Mouse (Mus musculus): Measurements from ENCODE around the gene Crlf1. TPM values are rescaled to one million over a fixed set of nuclear protein-coding genes. Genes with fewer than 3 reads are reported as not detected.

Crlf1 gene
- 1.8 and 19.1 TPM in 2 replicates for polyA plus RNA-seq (2012; rRNA removed)

GRCm38 (mm10) chr8:70492664-70493640 lies at the start of gene Crlf1:
Gene Crlf1, plus strand, starts transcription at chr8:70493158.

GRCm38 (mm10) chr8:70476333-70477268 lies 16.4 kb upstream of the Crlf1 start, which contains the start of gene Klhl26:
Gene Klhl26, minus strand, starts transcription at chr8:70476968.

DNA sequence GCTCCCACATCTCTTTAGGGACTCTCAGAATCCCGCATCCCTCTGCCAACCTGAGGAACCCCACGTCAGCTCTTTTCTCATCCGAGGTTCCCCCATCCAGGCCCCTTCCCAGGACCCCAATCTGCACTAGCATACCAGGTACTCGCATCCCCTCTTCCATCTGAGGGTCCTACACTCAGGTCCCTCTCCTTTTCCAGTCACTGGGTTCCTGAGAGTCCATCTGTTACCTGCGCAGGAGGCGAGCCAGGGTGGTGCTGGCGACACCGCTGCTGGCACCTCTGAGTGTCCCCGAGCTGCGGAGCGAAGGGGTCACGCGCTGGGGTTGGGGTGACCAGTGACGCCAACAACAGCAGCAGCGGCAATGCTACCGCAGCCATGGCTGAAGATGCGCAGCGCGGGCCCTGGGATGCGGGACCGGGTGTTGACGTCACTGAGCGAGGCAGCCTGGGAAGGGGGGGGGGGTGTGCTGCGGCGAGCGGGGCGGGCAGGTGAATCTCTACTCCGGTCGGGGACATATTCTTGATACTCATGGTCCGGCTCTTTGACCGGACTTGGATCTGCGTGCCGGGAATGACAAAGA lies 5.9 kb upstream of the Crlf1 start, which contains the start of gene Tmem59l:
Gene Tmem59l, minus strand, starts transcription at position 418 of the 580 bp plus-strand sequence.

DNA sequence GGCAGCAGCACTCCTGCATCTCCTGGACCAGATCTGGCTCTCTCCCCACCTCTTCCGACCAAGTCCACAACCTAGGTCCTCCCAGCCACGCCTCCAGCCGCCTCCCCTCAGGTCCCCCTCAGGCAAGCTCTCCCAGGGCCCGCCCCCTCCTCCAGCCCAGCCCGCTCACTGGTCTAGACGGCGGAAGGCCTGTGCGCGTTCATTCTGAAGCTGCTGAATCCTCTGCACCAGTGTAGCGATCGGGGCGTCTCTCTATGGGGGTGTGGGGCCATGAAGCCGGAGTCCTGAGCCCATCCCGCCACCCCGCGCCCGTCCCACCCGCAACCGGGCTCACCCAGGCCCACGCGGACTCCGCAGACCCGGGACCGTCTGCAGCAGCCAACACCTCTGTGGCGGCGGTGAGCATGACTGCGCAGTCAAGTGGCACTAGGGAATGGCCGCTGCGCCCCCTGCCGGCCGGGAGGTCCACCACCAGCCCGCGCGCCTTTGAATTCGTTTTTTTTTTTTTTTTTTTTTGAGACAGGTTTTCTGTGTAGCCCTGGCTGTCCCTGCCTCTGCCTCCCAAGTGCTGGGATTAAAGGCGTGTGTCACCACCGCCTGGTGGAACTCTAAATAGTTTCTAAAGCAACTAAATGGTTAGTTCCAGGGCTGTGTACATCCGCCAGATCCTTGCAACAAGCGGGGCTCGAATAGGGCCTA lies 13.5 kb downstream of the Crlf1 start, which contains the start of gene Rex1bd:
Gene Rex1bd, minus strand, starts transcription at position 425 of the 699 bp plus-strand sequence.

DNA sequence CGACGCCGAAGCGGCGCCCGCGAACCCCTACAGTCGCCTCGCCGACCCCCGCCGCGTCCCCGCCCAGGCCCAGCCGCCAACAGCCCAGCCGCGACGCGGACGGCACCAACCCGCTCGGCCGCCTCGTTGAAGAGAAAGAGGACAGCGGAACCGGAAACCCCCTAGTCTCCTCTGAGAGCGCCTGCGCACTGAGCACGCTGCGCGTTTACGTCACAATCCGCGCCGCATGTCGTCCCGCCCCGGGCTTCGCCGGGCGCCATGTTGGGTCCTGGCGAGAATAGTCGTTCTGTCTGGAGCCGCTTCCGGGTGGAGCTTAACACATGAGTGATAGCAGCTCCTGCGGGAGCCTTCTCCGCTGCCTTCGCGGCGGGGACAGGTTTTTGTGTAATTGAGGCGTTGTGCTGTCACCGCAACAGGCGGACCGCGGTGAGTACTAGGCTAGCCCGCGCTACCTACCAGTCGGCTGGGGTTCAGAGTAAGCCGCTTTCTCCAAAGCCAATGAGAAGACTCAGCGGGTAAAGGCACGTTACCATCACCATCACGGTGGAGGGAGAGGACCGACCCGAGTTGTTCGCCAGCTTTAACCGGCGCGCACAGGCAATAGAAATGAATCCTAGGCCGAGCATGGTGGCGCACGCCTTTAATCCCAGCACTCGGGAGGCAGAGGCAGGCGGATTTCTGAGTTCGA lies 17.4 kb downstream of the Crlf1 start, which contains the start of gene Uba52:
Gene Uba52, minus strand, starts transcription at position 574 of the 688 bp plus-strand sequence.

GRCm38 (mm10) chr8:70527512-70528181 lies 34.7 kb downstream of the Crlf1 start, which contains the start of the genes Fkbp8 and Kxd1:
Gene Fkbp8, plus strand, starts transcription at chr8:70527724.
Gene Kxd1, minus strand, starts transcription at chr8:70527956.

GRCm38 (mm10) chr8:70539077-70539813 lies 46.3 kb downstream of the Crlf1 start, which contains the start of gene Ell:
Gene Ell, plus strand, starts transcription at chr8:70539457.

Other genes starting within 250 kb of the Crlf1 start
- 117 and 118 TPM in 2 replicates for gene Homer3, start 210.3 kb upstream of the Crlf1 start, polyA plus RNA-seq (2012; rRNA removed)
- gene Ddx49, start 190.7 kb upstream of the Crlf1 start, polyA plus RNA-seq (2012; rRNA removed), result 54.6 and 70.9 TPM in 2 replicates
- 214 and 227 TPM in 2 replicates for gene Cope, start 190.6 kb upstream of the Crlf1 start, polyA plus RNA-seq (2012; rRNA removed)
- gene Cers1, start 177.4 kb upstream of the Crlf1 start, polyA plus RNA-seq (2012; rRNA removed), result 6.7 and 8.8 TPM in 2 replicates
- 3.1 and 7.7 TPM in 2 replicates for gene Gdf1, start 163.3 kb upstream of the Crlf1 start, polyA plus RNA-seq (2012; rRNA removed)
- gene Upf1, start 139.9 kb upstream of the Crlf1 start, polyA plus RNA-seq (2012; rRNA removed), result 39.3 and 42.0 TPM in 2 replicates
- gene Comp, start 119.6 kb upstream of the Crlf1 start, polyA plus RNA-seq (2012; rRNA removed), result 0.28 and 0.31 TPM in 2 replicates
- gene Crtc1, start 53.6 kb upstream of the Crlf1 start, polyA plus RNA-seq (2012; rRNA removed), result 17.0 and 25.5 TPM in 2 replicates
- gene Klhl26, start 16.2 kb upstream of the Crlf1 start, polyA plus RNA-seq (2012; rRNA removed), result 21.7 and 29.7 TPM in 2 replicates
- gene Tmem59l, start 5.8 kb upstream of the Crlf1 start, polyA plus RNA-seq (2012; rRNA removed), result 6.5 and 11.6 TPM in 2 replicates
- gene Rex1bd, start 13.6 kb downstream of the Crlf1 start, polyA plus RNA-seq (2012; rRNA removed), result 128 and 152 TPM in 2 replicates
- gene Uba52, start 17.6 kb downstream of the Crlf1 start, polyA plus RNA-seq (2012; rRNA removed), result 1,236 and 2,029 TPM in 2 replicates
- gene Fkbp8, start 34.6 kb downstream of the Crlf1 start, polyA plus RNA-seq (2012; rRNA removed), result 333 and 368 TPM in 2 replicates
- gene Kxd1, start 34.8 kb downstream of the Crlf1 start, polyA plus RNA-seq (2012; rRNA removed), result 45.2 and 45.4 TPM in 2 replicates
- gene Ell, start 46.3 kb downstream of the Crlf1 start, polyA plus RNA-seq (2012; rRNA removed), result 18.0 and 24.2 TPM in 2 replicates
- 87.0 and 171 TPM in 2 replicates for gene Isyna1, start 101.2 kb downstream of the Crlf1 start, polyA plus RNA-seq (2012; rRNA removed)
- 81.3 and 117 TPM in 2 replicates for gene Ssbp4, start 115.7 kb downstream of the Crlf1 start, polyA plus RNA-seq (2012; rRNA removed)
- 0.88 and 1.00 TPM in 2 replicates for gene Lrrc25, start 123.0 kb downstream of the Crlf1 start, polyA plus RNA-seq (2012; rRNA removed)
- 0.32 and 0.54 TPM in 2 replicates for gene Gdf15, start 139.3 kb downstream of the Crlf1 start, polyA plus RNA-seq (2012; rRNA removed)
- gene Pgpep1, start 167.2 kb downstream of the Crlf1 start, polyA plus RNA-seq (2012; rRNA removed), result 61.8 and 88.1 TPM in 2 replicates
- 217 and 299 TPM in 2 replicates for gene Lsm4, start 180.1 kb downstream of the Crlf1 start, polyA plus RNA-seq (2012; rRNA removed)
- 179 and 228 TPM in 2 replicates for gene Jund, start 205.8 kb downstream of the Crlf1 start, polyA plus RNA-seq (2012; rRNA removed)
- 0.04 and 0.05 TPM in 2 replicates for gene Iqcn, start 210.3 kb downstream of the Crlf1 start, polyA plus RNA-seq (2012; rRNA removed)
- 0.06 TPM in 1 of 2 replicates, not detected in the other for gene Gm3336, start 225.4 kb downstream of the Crlf1 start, polyA plus RNA-seq (2012; rRNA removed)
- 0.82 and 0.89 TPM in 2 replicates for gene Pde4c, start 230.6 kb downstream of the Crlf1 start, polyA plus RNA-seq (2012; rRNA removed)